Mouse (Mus musculus) spleen, adult 2 months (tissue): ENCODE measurements around the gene Fancd2os. TPM values are rescaled to one million over a fixed set of nuclear protein-coding genes. Genes with fewer than 3 reads are reported as not detected.

Source experiments
- DNase-seq, 2 experiments: peaks; one replicate each; pipeline versions ENCODE4 v3.0.0 to v3.0.0-alpha.2; 2012 to 2021; ENCODE audit warnings: low spot score in 2 of 2, low read depth in 1 of 2
- H3K27ac ChIP-seq: fragments of 200-500 bp; 2 replicates; pipeline ENCODE4 v1.5.1; 2012; ENCODE audit warnings: low read length, inconsistent platforms; ENCODE audit not compliant: insufficient read depth
- H3K27me3 ChIP-seq: fragments of 200-500 bp; 2 replicates; pipeline ENCODE4 v1.6.1; 2012; ENCODE audit warnings: mild to moderate bottlenecking, moderate library complexity, low read length, inconsistent platforms; ENCODE audit not compliant: control insufficient read depth, insufficient read depth
- H3K36me3 ChIP-seq: fragments of 200-500 bp; 2 replicates; pipeline ENCODE4 v1.6.1; 2012; ENCODE audit warnings: mild to moderate bottlenecking, low read length, inconsistent platforms; ENCODE audit not compliant: control insufficient read depth, insufficient read depth
- H3K4me1 ChIP-seq: fragments of 200-500 bp; 2 replicates; pipeline ENCODE4 v1.6.1; 2011; ENCODE audit warnings: inconsistent platforms; ENCODE audit not compliant: control insufficient read depth, insufficient read depth, insufficient read length
- H3K4me3 ChIP-seq: fragments of 200-500 bp; 2 replicates; pipeline ENCODE4 v1.5.1; 2011; ENCODE audit warnings: mild to moderate bottlenecking, inconsistent platforms; ENCODE audit not compliant: insufficient read depth, insufficient read length; ENCODE audit errors: extremely low read depth
- CTCF ChIP-seq: fragments of 200-500 bp; IDR thresholded peaks from 2 replicates; pipeline ENCODE4 v1.5.1; 2011; ENCODE audit warnings: mild to moderate bottlenecking, inconsistent platforms; ENCODE audit not compliant: insufficient read depth, insufficient read length, insufficient replicate concordance; ENCODE audit errors: extremely low read depth
- POLR2A ChIP-seq: fragments of 200-500 bp; IDR thresholded peaks from 2 replicates; pipeline ENCODE4 v1.6.1; 2011; ENCODE audit warnings: low read depth, low read length, inconsistent platforms
- WGBS: fragments of 180-500 bp; shearing (Covaris S2); methylation state at CpG from one replicate; pipeline ENCODE4 v1.1.7; 2018; 5-methylcytosine and 5-hydroxymethylcytosine counted together
- polyA plus RNA-seq: library from polyadenylated mRNA; depleted of rRNA; stranded (reverse); fragments of >200 nt; gene quantifications from 2 replicates; pipeline ENCODE4 v1.2.3, GENCODE M21; 2012

Fancd2os gene
- polyA plus RNA-seq, 1 experiment: not detected

DNA sequence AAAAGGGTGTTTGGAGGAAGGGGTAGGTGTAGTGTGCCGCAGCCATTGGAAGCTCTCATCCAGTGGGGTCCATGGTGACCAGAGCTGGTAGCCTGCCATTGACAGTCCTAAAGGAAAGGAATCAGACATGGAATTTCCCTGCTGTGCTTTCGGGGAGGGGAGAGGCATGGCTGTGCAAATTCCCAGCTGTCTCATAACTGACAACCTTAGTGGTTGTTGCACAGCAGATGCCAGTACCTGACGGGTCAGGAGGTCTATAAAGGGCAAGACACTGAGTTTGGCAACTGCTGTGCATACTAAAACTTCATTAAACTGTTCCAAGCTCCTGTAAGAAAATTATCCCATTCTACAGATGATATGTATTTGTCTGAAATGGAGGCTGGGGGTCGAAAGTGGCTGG lies 2.6 kb downstream of the Fancd2os start:
- Histone ChIP-seq H3K27me3 (no peaks in the 10 kb centered on the region), H3K27ac (no peak overlapping the region), H3K36me3 (no peaks in the 10 kb centered on the region), H3K4me3 (no peak overlapping the region), H3K4me1 (no peaks in the 10 kb centered on the region)
- TF ChIP-seq POLR2A: no peak
- TF ChIP-seq CTCF: no peak
- no peak for DNase-seq
- WGBS: 89% methylated on average over 4 of the region's 4 CpGs

DNA sequence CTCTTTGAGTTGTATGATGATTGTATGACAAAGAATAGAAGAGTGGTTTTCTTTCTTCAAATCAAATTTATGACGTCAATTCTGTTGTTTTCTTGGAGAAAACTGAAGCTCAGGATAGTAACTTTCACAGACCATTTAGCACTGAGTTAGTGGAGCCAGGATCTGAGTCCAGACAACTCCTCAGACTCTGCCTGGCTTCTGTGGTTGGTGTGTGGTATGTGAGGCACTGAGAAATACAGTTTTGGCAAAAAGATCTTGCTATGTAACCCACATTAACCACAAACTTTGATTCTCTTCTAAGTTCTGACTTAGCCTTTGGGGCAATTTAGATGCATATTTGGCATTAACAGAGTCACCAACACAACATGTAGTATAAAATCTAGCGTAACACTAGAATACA lies 7.9 kb downstream of the Fancd2os start:
- no peak for DNase-seq
- Histone ChIP-seq H3K4me1 (no peaks in the 10 kb centered on the region), H3K27ac (no peak overlapping the region), H3K27me3 (no peaks in the 10 kb centered on the region), H3K4me3 (no peak overlapping the region), H3K36me3 (no peaks in the 10 kb centered on the region)
- TF ChIP-seq POLR2A: no peak
- TF ChIP-seq CTCF: no peak
- 95% methylated on average over 2 of the region's 2 CpGs for WGBS

DNA sequence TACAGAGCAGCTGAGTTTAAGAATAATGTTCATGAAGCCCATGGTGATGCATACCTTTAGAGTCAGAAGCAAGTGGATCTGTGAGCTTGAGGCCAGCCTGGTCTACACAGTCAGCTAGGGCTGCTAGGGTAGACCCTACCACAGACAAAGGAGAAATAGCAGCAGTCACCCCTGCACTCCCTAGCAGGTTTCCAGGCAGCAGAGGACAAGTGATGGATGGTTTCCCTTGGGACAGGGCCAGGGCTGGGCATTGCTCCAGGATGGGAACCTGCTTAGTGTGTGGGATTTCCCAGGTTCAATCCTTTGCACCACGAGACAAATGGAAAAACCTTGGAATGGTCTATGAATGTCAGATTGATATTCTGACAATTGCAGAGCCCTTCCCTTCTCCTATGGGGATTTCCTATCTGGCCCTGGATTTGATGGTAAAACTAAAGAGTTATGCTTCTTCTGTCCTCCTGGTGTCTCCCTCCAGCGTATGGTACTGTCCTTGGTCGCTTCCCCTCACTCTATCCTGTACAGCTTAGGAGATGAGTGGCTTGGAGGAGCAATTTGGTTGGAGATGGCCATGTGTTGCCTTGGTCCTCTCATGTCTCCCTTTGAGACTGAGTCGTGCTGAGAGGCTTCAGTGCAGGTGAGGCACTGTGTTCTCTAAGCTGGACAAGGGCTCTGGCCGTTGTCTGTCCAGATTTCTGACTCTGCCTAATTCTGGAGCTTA lies 13.9 kb downstream of the Fancd2os start:
- peak overlapping the region; percentile 6; the same call in 1 of the 2 replicates for H3K27ac ChIP-seq
- TF ChIP-seq POLR2A (no peak), CTCF (no peak)
- H3K36me3 ChIP-seq: no peaks in the 10 kb centered on the region
- no peak for DNase-seq
- H3K4me1 ChIP-seq: no peaks in the 10 kb centered on the region
- no peaks in the 10 kb centered on the region for H3K27me3 ChIP-seq
- H3K4me3 ChIP-seq: no peak overlapping the region
- WGBS: 87% methylated on average over 5 of the region's 5 CpGs

DNA sequence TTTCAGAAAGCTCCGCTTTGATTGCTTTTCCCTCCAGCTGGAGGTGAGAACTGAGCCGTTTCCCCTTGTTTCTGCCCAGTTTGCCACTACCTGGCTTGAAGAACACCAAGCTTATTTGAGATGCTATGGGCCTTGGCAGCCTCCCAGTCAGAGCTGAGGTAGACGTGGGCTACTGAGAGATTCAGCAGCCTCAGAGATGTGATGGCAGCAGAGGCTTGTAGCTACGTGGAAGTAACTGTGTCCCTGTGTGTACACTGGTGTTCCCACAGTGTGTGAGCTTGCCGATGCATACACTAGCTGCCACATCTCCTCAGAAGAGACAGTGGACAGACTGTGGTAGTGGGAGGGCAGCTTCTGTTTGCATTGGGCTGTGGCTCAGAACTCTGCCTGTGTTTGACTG lies 15.4 kb downstream of the Fancd2os start:
- no peak for TF ChIP-seq CTCF
- TF ChIP-seq POLR2A: no peak
- no peaks in the 10 kb centered on the region for H3K36me3 ChIP-seq
- no peaks in the 10 kb centered on the region for H3K4me1 ChIP-seq
- DNase-seq: no peak
- H3K4me3 ChIP-seq: no peak overlapping the region
- WGBS: 94% methylated on average over 5 of the region's 5 CpGs
- H3K27me3 ChIP-seq: no peaks in the 10 kb centered on the region
- no peak overlapping the region for H3K27ac ChIP-seq

DNA sequence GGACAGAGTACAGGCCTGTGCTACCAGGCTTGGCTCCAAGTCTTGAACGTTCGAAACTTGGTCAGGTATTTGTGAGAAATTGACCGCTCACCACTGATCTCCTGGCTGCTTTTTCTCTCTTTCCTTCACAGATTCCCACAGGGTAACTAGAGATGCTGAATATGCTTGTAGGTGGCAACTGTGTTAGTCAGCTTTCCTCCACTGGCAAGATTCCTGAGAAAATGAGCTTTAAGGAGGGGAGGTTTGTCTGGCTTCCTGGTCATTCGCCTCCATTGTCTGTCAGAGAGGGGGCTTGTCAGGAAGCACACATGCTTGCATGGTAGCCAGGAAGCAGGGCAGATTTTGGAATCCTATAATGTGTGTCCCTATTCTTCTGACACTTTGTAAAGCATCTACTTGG lies 17.5 kb downstream of the Fancd2os start:
- Histone ChIP-seq H3K36me3 (no peaks in the 10 kb centered on the region), H3K27ac (no peak overlapping the region), H3K4me3 (no peak overlapping the region), H3K27me3 (no peaks in the 10 kb centered on the region), H3K4me1 (no peaks in the 10 kb centered on the region)
- DNase-seq: no peak
- 96% methylated on average over 4 of the region's 4 CpGs for WGBS
- no peak for TF ChIP-seq POLR2A
- TF ChIP-seq CTCF: no peak

DNA sequence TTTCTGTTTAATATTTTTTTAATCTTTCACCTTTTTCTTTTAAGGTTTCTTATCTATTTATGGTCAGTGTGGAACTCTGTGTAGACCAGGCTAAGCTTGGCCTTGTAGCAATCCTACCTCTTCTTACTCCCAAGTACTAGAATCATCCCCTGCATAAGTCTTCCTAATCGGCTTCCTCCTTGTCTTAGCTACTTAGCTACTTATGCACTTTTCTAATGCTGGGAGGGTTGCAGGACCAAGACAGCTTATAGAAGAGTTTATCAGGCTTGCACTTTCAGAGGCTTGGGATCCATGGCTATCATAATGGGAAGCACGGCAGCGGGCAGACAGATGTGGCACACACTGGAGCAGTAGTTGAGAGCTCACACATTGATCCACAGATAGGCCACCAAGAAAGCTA lies 21.2 kb downstream of the Fancd2os start:
- 95% methylated on average over 3 of the region's 3 CpGs for whole genome bisulfite sequencing
- no peaks in the 10 kb centered on the region for H3K4me1 ChIP-seq
- TF ChIP-seq POLR2A: no peak
- no peak for TF ChIP-seq CTCF
- no peak overlapping the region for H3K4me3 ChIP-seq
- H3K36me3 ChIP-seq: no peaks in the 10 kb centered on the region
- no peak overlapping the region for H3K27ac ChIP-seq
- H3K27me3 ChIP-seq: no peaks in the 10 kb centered on the region
- no peak for DNase-seq

DNA sequence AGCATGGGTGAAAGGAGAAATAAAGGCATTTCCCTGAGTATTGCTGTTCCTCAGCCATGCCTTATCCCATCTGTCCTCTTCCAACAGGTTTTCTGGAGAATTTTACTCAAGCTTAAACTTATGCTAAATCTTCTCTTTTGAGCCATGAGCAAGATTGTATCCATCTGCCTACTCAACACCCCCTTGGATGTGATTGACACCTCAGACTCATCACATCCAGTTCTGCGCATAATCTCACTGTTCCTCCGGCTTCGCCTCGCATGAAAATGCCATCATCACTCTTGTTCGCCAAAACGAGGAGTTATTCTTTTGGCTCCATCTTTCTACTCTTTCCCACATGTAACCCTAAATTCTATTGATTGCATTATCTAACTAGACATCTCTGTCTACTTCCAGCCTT lies 24.5 kb downstream of the Fancd2os start:
- DNase-seq: no peak
- Histone ChIP-seq H3K4me3 (no peak overlapping the region), H3K27ac (no peak overlapping the region), H3K36me3 (no peaks in the 10 kb centered on the region), H3K27me3 (no peaks in the 10 kb centered on the region), H3K4me1 (no peaks in the 10 kb centered on the region)
- TF ChIP-seq POLR2A (no peak), CTCF (no peak)
- 96% methylated on average over 6 of the region's 6 CpGs for WGBS
